Mouse (Mus musculus) lung, embryonic 14.5 days (tissue): ENCODE measurements at regions not wholly inside any gene's neighbourhood (a gene's known extent, or its start where the extent isn't known, plus 50 kb on each side); places are given as distances from the start of the nearest gene placed in this dataset.

Source experiments
- ATAC-seq: fragments of 200-750 bp; cut with Nextera tagmentation; 2 replicates; pipeline ENCODE4 v1.8.0; 2017; ENCODE audit warnings: mild to moderate bottlenecking, moderate TSS enrichment, moderate library complexity; ENCODE audit not compliant: insufficient read depth
- DNase-seq: peaks from one replicate; pipeline ENCODE4 v3.0.0-alpha.2; 2015
- H3K27ac ChIP-seq: fragments of 300-500 bp; sonication (generic); 2 replicates; pipeline ENCODE4 v1.5.1; 2014; ENCODE audit warnings: low read depth, mild to moderate bottlenecking, moderate library complexity
- H3K27me3 ChIP-seq: fragments of 300-500 bp; sonication (generic); 2 replicates; pipeline ENCODE4 v1.6.1; 2014; ENCODE audit warnings: low read length, control low read depth; ENCODE audit not compliant: insufficient read depth
- H3K36me3 ChIP-seq: fragments of 300-500 bp; sonication (generic); 2 replicates; pipeline ENCODE4 v1.6.1; 2014; ENCODE audit warnings: control low read depth; ENCODE audit not compliant: insufficient read depth
- H3K4me1 ChIP-seq: fragments of 300-500 bp; sonication (generic); 2 replicates; pipeline ENCODE4 v1.6.1; 2014; ENCODE audit warnings: antibody characterized with exemption, control low read depth; ENCODE audit not compliant: insufficient read depth
- H3K4me2 ChIP-seq: fragments of 300-500 bp; sonication (generic); 2 replicates; pipeline ENCODE4 v1.6.1; 2014; ENCODE audit warnings: mild to moderate bottlenecking
- H3K4me3 ChIP-seq: fragments of 300-500 bp; sonication (generic); 2 replicates; pipeline ENCODE4 v1.5.1; 2014; ENCODE audit warnings: low read depth, low read length
- H3K9ac ChIP-seq: fragments of 300-500 bp; sonication (generic); 2 replicates; pipeline ENCODE4 v1.6.1; 2014
- H3K9me3 ChIP-seq: fragments of 300-500 bp; sonication (generic); 2 replicates; pipeline ENCODE4 v1.6.1; 2016; ENCODE audit warnings: low read depth, low read length, control low read depth
- CTCF ChIP-seq: IDR thresholded peaks from 2 replicates; pipeline ENCODE4 v1.5.1; 2016; ENCODE audit warnings: antibody characterized with exemption, low read depth
- WGBS: fragments of 180-500 bp; shearing (Covaris S2); extraction: QIAGEN DNeasy Blood & Tissue Kit; methylation state at CpG from one replicate; pipeline ENCODE4 v1.1.7; 2014; 5-methylcytosine and 5-hydroxymethylcytosine counted together

DNA sequence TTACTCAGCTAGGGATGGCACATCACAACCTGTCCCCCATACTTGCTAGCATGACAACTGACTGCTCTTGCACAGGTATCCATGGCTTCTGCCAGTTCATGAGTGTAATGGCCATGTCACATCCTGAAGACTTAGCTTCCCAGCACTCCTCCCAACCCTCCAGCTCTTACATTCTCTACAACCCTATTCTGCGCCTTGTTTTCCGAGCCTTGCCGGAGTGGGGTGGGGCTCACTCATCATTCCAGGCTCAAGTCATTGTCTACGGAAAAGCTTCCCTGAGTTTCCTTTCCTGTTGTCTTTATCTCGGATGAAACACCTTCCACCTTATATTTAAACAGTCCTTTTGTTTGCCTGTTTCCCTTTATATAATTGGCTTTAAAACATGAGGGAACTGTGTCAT lies 69.6 kb downstream of the Prdm13 start:
- TF ChIP-seq CTCF, result no peak
- no peak overlapping the region for H3K27ac ChIP-seq
- no peak overlapping the region for H3K4me2 ChIP-seq
- no peaks in the 10 kb centered on the region for H3K27me3 ChIP-seq
- DNase-seq (no peak), ATAC-seq (no peak)
- no peaks in the 10 kb centered on the region for H3K36me3 ChIP-seq
- H3K9me3 ChIP-seq, result no peaks in the 10 kb centered on the region
- no peak overlapping the region for H3K9ac ChIP-seq
- WGBS, result 70% methylated on average over 5 of the region's 5 CpGs
- no peak overlapping the region for H3K4me3 ChIP-seq
- no peaks in the 10 kb centered on the region for H3K4me1 ChIP-seq

DNA sequence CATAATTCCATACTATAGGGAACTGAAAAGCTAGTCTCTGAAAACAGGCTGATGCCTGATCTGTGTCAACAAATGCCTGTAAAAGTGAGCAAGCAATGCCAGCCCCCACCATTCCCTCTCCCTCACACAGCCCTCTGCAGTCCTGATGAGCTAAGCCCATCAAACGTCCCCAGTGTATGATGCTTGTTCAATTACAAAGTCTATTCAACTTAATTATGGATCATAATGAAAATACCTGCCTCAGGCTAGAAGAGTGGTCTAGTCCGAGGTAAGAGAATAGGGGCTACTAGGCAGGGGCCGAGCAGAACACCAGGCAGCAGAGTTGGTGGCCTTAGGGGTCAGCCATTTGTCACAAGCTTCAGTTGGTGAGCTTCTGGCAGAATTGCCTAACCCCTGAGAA lies 71.3 kb downstream of the Prdm13 start:
- no peak for DNase-seq
- H3K9me3 ChIP-seq, result no peaks in the 10 kb centered on the region

DNA sequence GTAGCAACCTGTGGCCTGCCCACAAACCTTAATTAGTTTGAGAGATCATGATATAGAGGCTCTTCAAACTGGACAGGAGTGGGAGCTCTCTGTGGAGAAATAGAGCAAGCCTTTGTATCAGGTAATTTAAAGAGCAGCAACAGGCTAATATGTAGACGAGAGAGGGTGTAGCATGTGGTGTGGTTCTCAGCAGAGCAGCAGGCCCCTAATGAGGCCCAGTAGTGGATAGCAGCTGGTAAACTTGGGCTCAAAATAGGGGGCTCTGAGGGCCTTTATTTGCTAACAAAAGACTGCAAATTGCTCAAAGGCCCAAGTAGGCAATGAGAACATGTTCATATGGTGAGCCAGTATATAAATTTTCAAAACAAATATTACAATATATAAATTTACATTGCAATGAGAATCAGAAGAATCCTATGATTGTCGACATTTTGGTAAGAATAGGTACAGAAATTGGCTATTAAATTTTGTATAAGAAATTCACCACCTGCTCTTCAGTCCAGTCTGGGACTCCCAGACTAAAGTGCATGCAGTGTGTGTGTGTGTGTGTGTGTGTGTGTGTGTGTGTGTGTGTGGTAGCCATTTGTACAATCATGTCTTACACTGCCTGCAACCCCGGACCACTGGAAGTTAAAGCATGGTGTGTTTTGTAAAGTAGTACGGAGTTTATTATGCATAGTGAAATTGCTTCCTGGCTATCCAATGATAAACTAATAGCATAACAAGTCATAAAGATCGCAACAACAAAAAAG lies 74.1 kb downstream of the Prdm13 start:
- no peak for TF ChIP-seq CTCF
- no peak overlapping the region for H3K9ac ChIP-seq
- ATAC-seq (no peak), DNase-seq (no peak)
- 74% methylated on average over 5 of the region's 5 CpGs for WGBS
- no peaks in the 10 kb centered on the region for H3K9me3 ChIP-seq
- no peak overlapping the region for H3K4me2 ChIP-seq
- H3K27me3 ChIP-seq, result no peaks in the 10 kb centered on the region
- H3K4me1 ChIP-seq, result no peaks in the 10 kb centered on the region
- no peaks in the 10 kb centered on the region for H3K36me3 ChIP-seq
- no peak overlapping the region for H3K27ac ChIP-seq
- H3K4me3 ChIP-seq, result no peak overlapping the region

More for the DNA sequence above, 71.3 kb downstream of the Prdm13 start:
- 32% methylated on average over 3 of the region's 3 CpGs for WGBS
- Histone ChIP-seq H3K4me2 (no peak overlapping the region), H3K36me3 (no peaks in the 10 kb centered on the region), H3K9ac (no peak overlapping the region), H3K27me3 (no peaks in the 10 kb centered on the region), H3K27ac (no peak overlapping the region), H3K4me1 (no peaks in the 10 kb centered on the region), H3K4me3 (no peak overlapping the region)
- ATAC-seq, result no peak
- no peak for TF ChIP-seq CTCF

DNA sequence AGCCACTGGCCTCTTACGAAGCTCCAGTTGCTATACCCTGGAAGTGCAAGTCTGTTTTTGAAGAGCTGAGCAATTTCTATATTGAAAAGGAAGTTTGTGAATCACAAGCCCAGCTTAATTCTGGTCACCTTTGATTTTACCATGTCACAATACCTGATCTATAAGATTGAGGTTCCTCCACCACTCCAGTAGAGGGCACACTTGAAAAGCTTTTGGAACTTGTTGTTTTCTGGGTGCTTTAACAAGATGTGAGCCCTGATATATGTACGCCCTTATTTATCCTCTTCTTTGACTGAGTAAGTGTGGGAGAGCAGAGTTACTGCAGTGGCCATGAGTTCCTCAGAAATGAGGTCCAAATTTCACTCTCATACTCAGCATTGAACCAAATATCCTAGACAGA lies 87.7 kb downstream of the Prdm13 start:
- no peaks in the 10 kb centered on the region for H3K36me3 ChIP-seq
- TF ChIP-seq CTCF, result no peak
- no peaks in the 10 kb centered on the region for H3K27me3 ChIP-seq
- H3K4me2 ChIP-seq, result no peak overlapping the region
- no peak for DNase-seq
- no peak for ATAC-seq
- no peaks in the 10 kb centered on the region for H3K4me1 ChIP-seq
- H3K4me3 ChIP-seq, result no peak overlapping the region
- no peak overlapping the region for H3K27ac ChIP-seq
- no peaks in the 10 kb centered on the region for H3K9me3 ChIP-seq
- WGBS, result 57% methylated on average over 2 of the region's 2 CpGs
- H3K9ac ChIP-seq, result no peak overlapping the region

DNA sequence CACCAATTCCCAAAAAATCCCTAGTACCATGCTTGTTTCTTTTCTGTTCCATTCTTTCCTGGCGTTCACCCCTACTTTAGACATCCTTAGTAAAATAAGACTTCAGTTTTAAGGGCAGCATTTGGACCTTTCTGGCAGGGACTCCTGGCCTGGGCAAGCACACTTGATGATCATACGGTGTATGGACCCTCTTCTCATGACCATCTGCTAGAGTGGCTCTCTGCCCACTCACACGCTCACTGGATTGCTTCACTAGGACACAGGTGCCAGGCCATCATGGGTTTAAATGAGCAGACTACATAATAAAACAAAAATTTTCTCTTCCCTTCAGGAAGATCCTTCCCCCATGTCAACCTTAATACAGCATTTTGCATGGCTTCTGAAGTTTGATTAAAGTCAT lies 138.0 kb downstream of the Prdm13 start:
- no peak overlapping the region for H3K4me2 ChIP-seq
- H3K9ac ChIP-seq, result no peak overlapping the region
- H3K9me3 ChIP-seq, result no peaks in the 10 kb centered on the region
- H3K27me3 ChIP-seq, result no peaks in the 10 kb centered on the region
- no peaks in the 10 kb centered on the region for H3K36me3 ChIP-seq
- H3K4me3 ChIP-seq, result no peak overlapping the region
- no peak for DNase-seq
- H3K27ac ChIP-seq, result no peak overlapping the region
- no peak for ATAC-seq
- 87% methylated on average over 3 of the region's 3 CpGs for whole genome bisulfite sequencing
- no peaks in the 10 kb centered on the region for H3K4me1 ChIP-seq
- TF ChIP-seq CTCF, result no peak

DNA sequence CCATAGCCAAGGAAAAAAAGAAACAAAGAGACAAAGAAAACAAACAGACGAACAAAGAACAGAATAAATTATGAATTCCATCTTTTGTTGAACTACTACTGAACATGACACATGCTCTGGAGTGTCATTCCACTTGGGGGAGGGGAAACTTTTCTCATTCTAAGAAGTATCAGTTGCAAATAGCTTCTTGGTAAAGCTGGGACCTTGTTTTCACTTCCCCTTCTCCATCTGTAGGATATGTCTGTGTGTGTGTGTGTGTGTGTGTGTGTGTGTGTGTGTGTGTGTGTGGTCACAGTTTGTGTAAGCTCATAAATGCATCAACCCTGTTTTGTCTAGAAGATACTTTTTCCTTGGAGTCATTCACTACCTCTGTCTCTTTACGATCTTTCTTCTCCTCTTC lies 146.2 kb downstream of the Prdm13 start:
- H3K9me3 ChIP-seq, result no peaks in the 10 kb centered on the region
- TF ChIP-seq CTCF, result no peak
- 90% methylated on average over 2 of the region's 2 CpGs for WGBS
- no peaks in the 10 kb centered on the region for H3K4me1 ChIP-seq
- no peak overlapping the region for H3K4me2 ChIP-seq
- DNase-seq (no peak), ATAC-seq (no peak)
- H3K27me3 ChIP-seq, result no peaks in the 10 kb centered on the region
- H3K9ac ChIP-seq, result no peak overlapping the region
- H3K36me3 ChIP-seq, result no peaks in the 10 kb centered on the region
- H3K4me3 ChIP-seq, result no peak overlapping the region
- no peak overlapping the region for H3K27ac ChIP-seq

DNA sequence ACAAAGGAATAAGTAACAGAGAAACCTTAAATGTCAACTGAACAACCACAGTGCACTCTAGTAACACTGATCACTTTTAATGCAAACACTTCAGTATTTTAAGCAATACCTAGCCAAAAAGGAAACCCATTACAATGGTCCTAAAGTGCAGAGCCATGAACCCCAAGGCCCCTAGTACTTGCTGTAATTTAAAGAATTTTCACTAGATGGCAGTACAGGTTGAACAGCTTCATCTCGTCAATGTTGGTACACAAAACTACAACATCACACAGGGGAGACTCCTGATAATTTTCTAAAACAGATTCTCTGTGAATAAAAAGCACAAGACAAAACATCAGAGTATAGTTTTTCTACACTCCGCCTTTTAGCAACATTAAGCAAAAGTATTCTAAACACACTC lies 149.8 kb downstream of the Prdm13 start:
- H3K27me3 ChIP-seq, result no peaks in the 10 kb centered on the region
- no peaks in the 10 kb centered on the region for H3K4me1 ChIP-seq
- H3K36me3 ChIP-seq, result no peaks in the 10 kb centered on the region
- ATAC-seq (no peak), DNase-seq (peak; percentile 51)
- peak; percentile 38 for TF ChIP-seq CTCF
- no peak overlapping the region for H3K27ac ChIP-seq
- 28% methylated on average over 2 of the region's 2 CpGs for WGBS
- H3K9ac ChIP-seq, result no peak overlapping the region
- H3K9me3 ChIP-seq, result no peaks in the 10 kb centered on the region
- no peak overlapping the region for H3K4me2 ChIP-seq
- H3K4me3 ChIP-seq, result no peak overlapping the region
